Mouse (Mus musculus): Measurements from ENCODE around the gene Plscr1. TPM values are rescaled to one million over a fixed set of nuclear protein-coding genes. Genes with fewer than 3 reads are reported as not detected.

Plscr1 gene
- total and polyA plus RNA-seq, 2 experiments from 2014 or later = 6.5 to 12.2 TPM

GRCm38 (mm10) chr9:92298288-92298687 is 48.7 kb downstream of the Plscr1 start:
- no peak for TF ChIP-seq CTCF (IDR thresholded peaks at IDR 0.05; ENCODE audit: low read depth)
- Histone ChIP-seq H3K27ac (no peak overlapping the region), H3K9me3 (ENCODE audit: low read length) (no peaks in the 10 kb centered on the region), H3K36me3 (ENCODE audit: insufficient read depth, low read length) (no peaks in the 10 kb centered on the region), H3K4me3 (ENCODE audit: low read length) (no peak overlapping the region), H3K4me1 (ENCODE audit: insufficient read depth, low read length) (no peaks in the 10 kb centered on the region), H3K27me3 (ENCODE audit: insufficient read depth, low read length) (no peaks in the 10 kb centered on the region), H3K9ac (replicated peaks; ENCODE audit: low read length) (no peak overlapping the region), H3K4me2 (ENCODE audit: low read depth, low read length) (no peak overlapping the region)
- no peak for DNase-seq (ENCODE audit: low spot score)
- ATAC-seq = no peak
- 72% methylated on average over 1 of the region's 1 CpGs for WGBS

GRCm38 (mm10) chr9:92301213-92301612 is 51.7 kb downstream of the Plscr1 start:
- WGBS = 72% methylated on average over 3 of the region's 3 CpGs
- Histone ChIP-seq H3K4me1 (ENCODE audit: insufficient read depth, low read length) (no peaks in the 10 kb centered on the region), H3K9ac (replicated peaks; ENCODE audit: low read length) (no peak overlapping the region), H3K36me3 (ENCODE audit: insufficient read depth, low read length) (no peaks in the 10 kb centered on the region), H3K4me3 (ENCODE audit: low read length) (no peak overlapping the region), H3K9me3 (ENCODE audit: low read length) (no peaks in the 10 kb centered on the region), H3K27ac (no peak overlapping the region), H3K27me3 (ENCODE audit: insufficient read depth, low read length) (no peaks in the 10 kb centered on the region), H3K4me2 (ENCODE audit: low read depth, low read length) (no peak overlapping the region)
- ATAC-seq (no peak), DNase-seq (ENCODE audit: low spot score) (no peak)
- no peak for TF ChIP-seq CTCF (IDR thresholded peaks at IDR 0.05; ENCODE audit: low read depth)

- Histone ChIP-seq H3K4me3 (ENCODE audit: low read length) (no peak overlapping the region), H3K4me2 (ENCODE audit: low read depth, low read length) (no peak overlapping the region), H3K36me3 (ENCODE audit: insufficient read depth, low read length) (no peaks in the 10 kb centered on the region), H3K27ac (no peak overlapping the region), H3K9me3 (ENCODE audit: low read length) (no peaks in the 10 kb centered on the region), H3K27me3 (ENCODE audit: insufficient read depth, low read length) (no peaks in the 10 kb centered on the region), H3K4me1 (ENCODE audit: insufficient read depth, low read length) (no peaks in the 10 kb centered on the region), H3K9ac (replicated peaks; ENCODE audit: low read length) (no peak overlapping the region)
- DNase-seq (ENCODE audit: low spot score) (no peak), ATAC-seq (no peak)
- 79% methylated on average over 8 of the region's 8 CpGs for WGBS
- TF ChIP-seq CTCF (IDR thresholded peaks at IDR 0.05; ENCODE audit: low read depth) = no peak
Measured at GRCm38 (mm10) chr9:92305075-92305474, 55.5 kb downstream of the Plscr1 start.

DNA sequence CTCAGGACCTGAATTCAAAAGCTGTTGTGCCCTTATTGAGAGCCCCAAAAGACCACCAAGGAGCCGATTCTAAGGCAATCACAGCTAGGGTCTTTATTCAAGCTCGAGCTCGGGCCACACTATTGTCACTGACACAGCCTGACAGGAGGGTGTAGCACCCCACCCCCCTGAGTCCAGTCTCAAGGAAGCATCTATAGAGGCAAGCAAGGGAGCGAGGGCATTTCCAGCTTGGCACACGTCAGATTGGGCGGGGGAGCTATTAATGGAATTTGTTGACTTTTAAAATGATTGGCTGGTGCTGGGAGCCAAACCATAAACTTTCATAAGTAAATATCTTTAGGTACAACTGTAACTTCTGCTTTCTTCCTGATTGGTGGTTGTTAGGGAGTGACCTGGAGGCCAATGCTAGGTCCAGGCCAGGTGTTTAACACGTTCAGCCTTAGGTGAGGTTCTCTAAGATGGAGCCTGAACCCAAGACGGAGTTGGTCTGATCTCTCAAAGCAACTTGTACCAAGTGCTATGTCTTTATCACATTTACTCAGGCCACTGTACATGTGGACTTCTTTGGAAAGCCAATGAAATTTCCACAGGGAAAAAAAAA is 56.2 kb downstream of the Plscr1 start:
- Histone ChIP-seq H3K4me1 (ENCODE audit: insufficient read depth, low read length) (no peaks in the 10 kb centered on the region), H3K36me3 (ENCODE audit: insufficient read depth, low read length) (no peaks in the 10 kb centered on the region), H3K27ac (no peak overlapping the region), H3K9ac (replicated peaks; ENCODE audit: low read length) (no peak overlapping the region), H3K9me3 (ENCODE audit: low read length) (no peaks in the 10 kb centered on the region), H3K4me2 (ENCODE audit: low read depth, low read length) (no peak overlapping the region), H3K4me3 (ENCODE audit: low read length) (no peak overlapping the region), H3K27me3 (ENCODE audit: insufficient read depth, low read length) (no peaks in the 10 kb centered on the region)
- WGBS = 56% methylated on average over 8 of the region's 8 CpGs
- no peak for TF ChIP-seq CTCF (IDR thresholded peaks at IDR 0.05; ENCODE audit: low read depth)
- ATAC-seq = no peak
- no peak for DNase-seq (ENCODE audit: low spot score)

DNA sequence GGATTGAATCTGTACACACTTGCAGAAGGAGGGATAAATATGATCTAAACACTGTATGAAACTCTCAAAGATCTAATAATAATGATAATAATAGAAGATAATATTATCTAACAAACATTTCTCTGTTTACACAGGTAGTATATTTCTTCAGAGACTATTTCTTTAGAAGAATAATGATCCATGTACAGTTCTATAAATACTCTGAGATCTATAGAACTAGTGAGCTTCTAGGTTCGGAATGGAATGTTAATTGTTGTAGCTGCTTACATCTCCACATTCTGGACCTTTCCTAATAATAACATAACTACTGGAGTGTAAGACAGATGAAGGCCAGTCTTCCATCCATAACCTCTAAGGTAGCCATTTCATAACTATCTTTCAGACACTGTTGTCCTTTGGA is 59.5 kb downstream of the Plscr1 start, which contains the start of gene 1700057G04Rik:
TSS of gene 1700057G04Rik (plus strand) at position 301 of the 400 bp plus-strand sequence.
- H3K4me3 ChIP-seq (ENCODE audit: low read length) = no peak within 1 kb of the TSS
- 94% methylated on average over 1 of the region's 1 CpGs for WGBS
- TF ChIP-seq CTCF (IDR thresholded peaks at IDR 0.05; ENCODE audit: low read depth) = no peak
- H3K9me3 ChIP-seq (ENCODE audit: low read length) = no peaks in the 10 kb centered on the region
- H3K27me3 ChIP-seq (ENCODE audit: insufficient read depth, low read length) = no peaks in the 10 kb centered on the region
- ATAC-seq (no peak), DNase-seq (ENCODE audit: low spot score) (no peak)
- no peaks in the 10 kb centered on the region for H3K4me1 ChIP-seq (ENCODE audit: insufficient read depth, low read length)
- H3K27ac ChIP-seq = no peak within 1 kb of the TSS
- H3K36me3 ChIP-seq (ENCODE audit: insufficient read depth, low read length) = no peaks in the 10 kb centered on the region
- no peak within 1 kb of the TSS for H3K4me2 ChIP-seq (ENCODE audit: low read depth, low read length)
- H3K9ac ChIP-seq (replicated peaks; ENCODE audit: low read length) = no peak within 1 kb of the TSS

GRCm38 (mm10) chr9:92316791-92317190 is 67.2 kb downstream of the Plscr1 start:
- H3K9me3 ChIP-seq (ENCODE audit: low read length) = no peaks in the 10 kb centered on the region
- WGBS = 79% methylated on average over 3 of the region's 3 CpGs
- DNase-seq (ENCODE audit: low spot score) (no peak), ATAC-seq (no peak)
- no peak overlapping the region for H3K9ac ChIP-seq (replicated peaks; ENCODE audit: low read length)
- H3K36me3 ChIP-seq (ENCODE audit: insufficient read depth, low read length) = no peaks in the 10 kb centered on the region
- no peak for TF ChIP-seq CTCF (IDR thresholded peaks at IDR 0.05; ENCODE audit: low read depth)
- H3K4me1 ChIP-seq (ENCODE audit: insufficient read depth, low read length) = no peaks in the 10 kb centered on the region
- H3K4me2 ChIP-seq (ENCODE audit: low read depth, low read length) = no peak overlapping the region
- H3K27me3 ChIP-seq (ENCODE audit: insufficient read depth, low read length) = no peaks in the 10 kb centered on the region
- H3K27ac ChIP-seq = no peak overlapping the region
- H3K4me3 ChIP-seq (ENCODE audit: low read length) = no peak overlapping the region

Small RNA genes within 50 kb of the gene (microRNA-seq; reads per million reads assigned to microRNA genes)
- 0 reads per million in 2 experiments for gene Mir6386

Other genes with a start within 250 kb of the Plscr1 start
- 0.14 and 0.26 TPM in 2 replicates for gene Plscr5, start 56.8 kb upstream of the Plscr1 start, total RNA-seq (2014; rRNA removed)
- gene Plscr5, start 56.8 kb upstream of the Plscr1 start, polyA plus RNA-seq (2015; fragmentation: Nextera tagmentation; extraction: Ambion mirVana) = 0.44 and 0.60 TPM in 2 replicates
- gene Plscr2, start 25.9 kb downstream of the Plscr1 start, total RNA-seq (2014; rRNA removed) = 0.43 and 1.5 TPM in 2 replicates
- gene Plscr2, start 25.9 kb downstream of the Plscr1 start, polyA plus RNA-seq (2015; fragmentation: Nextera tagmentation; extraction: Ambion mirVana) = 2.1 and 2.3 TPM in 2 replicates
- gene 1700057G04Rik, start 59.6 kb downstream of the Plscr1 start, total RNA-seq (2014; rRNA removed) = not detected in 2 replicates
- not detected in 2 replicates for gene 1700057G04Rik, start 59.6 kb downstream of the Plscr1 start, polyA plus RNA-seq (2015; fragmentation: Nextera tagmentation; extraction: Ambion mirVana)
- 2.8 and 3.8 TPM in 2 replicates for gene Plscr4, start 207.6 kb downstream of the Plscr1 start, total RNA-seq (2014; rRNA removed)
- gene Plscr4, start 207.6 kb downstream of the Plscr1 start, polyA plus RNA-seq (2015; fragmentation: Nextera tagmentation; extraction: Ambion mirVana) = 5.7 and 5.9 TPM in 2 replicates

Measured in hindbrain, postnatal 0 days (tissue).